Mouse (Mus musculus) adrenal gland, postnatal 25 days (tissue): Measurements from ENCODE around the gene Bcl11b. TPM values are rescaled to one million over a fixed set of nuclear protein-coding genes. Genes with fewer than 3 reads are reported as not detected.
A peak's percentile ranks its signal among the peaks of the same experiment; 100 is the strongest.

ENCODE experiments used
- DNase-seq: peaks from one replicate; pipeline ENCODE4 v3.0.0; 2021; ENCODE audit warnings: mixed read lengths
- total RNA-seq: library from RNA; stranded (reverse); gene quantifications from 2 replicates; pipeline ENCODE4 v1.2.3, GENCODE M21; 2021

Gene Bcl11b
- total RNA-seq, 1 experiment from 2014 or later, result 0.18 TPM

DNA sequence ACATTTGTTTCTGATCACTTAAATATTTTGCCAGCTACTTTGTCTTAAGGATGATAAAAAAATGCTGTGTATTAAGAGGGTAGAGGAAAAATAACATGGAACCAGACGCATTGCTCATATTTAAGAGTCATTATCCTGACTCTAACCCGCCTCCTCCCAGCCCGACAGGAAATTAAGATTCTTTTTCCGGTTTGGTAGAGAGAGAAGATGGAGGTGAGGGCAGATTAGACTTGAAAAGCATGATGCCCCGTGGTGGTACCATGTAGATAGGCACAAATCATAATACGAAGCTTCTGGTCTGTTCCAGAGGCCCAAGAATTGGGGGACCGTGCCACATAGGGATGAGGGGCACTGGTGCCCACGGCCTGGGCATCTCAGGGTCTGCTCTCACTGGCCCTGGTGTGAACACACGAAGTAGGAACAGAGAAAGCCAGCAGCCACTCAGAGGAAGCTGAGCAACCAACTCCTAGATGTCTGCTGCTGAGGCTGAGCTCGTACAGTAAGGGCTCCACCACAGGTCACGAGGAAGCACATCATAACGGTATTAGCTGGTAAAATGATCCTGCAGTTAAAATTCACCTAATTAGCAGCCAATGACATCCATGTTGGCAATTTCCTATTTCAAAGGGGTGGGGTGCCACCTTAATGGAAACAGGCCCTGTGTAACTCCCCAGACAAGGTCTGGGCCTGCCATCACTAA lies 32.2 kb downstream of the Bcl11b start:
- no peak for DNase-seq

DNA sequence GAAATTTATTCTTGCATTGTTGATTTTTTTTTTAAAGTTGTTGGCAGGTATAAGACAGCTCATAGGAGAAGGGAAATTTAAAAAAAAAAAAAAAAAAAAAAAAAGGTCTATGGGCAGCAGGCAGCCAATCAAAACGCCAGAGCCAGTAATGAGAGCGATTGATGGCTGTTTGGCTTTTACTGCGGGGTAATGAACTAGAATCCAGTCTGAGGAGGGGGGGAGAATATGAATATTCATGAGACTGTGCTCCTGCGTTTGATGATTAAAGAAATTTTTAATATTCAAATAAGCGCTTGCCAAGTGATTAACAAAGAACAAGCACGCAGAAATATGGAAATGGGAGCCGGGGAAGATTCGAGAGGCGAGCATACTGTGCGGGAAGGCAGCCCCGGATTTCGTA lies 32.8 kb downstream of the Bcl11b start:
- DNase-seq, result no peak

DNA sequence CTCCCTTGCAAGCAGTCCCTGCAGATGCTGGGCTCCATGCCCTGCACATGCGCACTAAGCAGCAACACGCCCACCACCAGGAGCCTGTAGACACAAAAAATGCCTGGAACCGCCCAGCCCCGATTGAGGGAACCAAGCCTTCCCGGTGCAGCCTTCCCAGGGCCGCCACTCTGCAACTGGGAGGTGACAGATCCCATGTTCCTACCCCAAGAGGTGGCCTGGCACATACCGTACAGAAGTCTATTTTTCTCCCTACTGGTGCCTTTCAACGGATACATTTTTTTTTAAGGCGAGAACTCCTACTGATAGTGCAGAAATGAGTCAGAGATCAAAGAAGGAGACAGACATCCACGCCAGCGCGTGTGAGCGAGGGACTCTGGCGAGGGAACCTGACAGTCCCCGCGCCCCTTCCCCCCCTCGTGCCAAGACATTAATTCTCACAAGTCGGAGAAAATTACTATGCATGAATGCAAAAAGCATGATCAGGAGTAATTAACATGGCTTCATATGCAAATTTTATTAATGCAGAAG lies 33.5 kb downstream of the Bcl11b start:
- DNase-seq, result no peak

DNA sequence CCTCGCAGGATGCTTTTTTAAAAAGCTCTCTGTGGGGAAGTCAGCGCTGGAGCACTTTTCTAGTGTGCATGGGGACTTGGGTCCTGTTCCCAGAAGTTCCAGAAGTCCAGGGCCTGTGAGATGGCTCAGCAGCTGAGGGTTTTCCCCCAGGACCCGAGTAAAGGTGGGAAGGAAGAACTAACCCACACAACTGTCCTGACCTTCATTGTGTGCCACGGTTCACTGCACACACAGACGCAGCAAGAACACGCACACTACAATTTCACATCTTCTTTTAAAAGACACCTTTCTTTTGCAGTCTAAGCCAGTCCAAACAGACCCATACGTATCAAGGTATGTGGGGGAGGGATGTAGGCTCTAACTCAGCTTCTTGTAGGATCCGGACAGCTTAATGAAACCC lies 34.3 kb downstream of the Bcl11b start:
- DNase-seq, result no peak

DNA sequence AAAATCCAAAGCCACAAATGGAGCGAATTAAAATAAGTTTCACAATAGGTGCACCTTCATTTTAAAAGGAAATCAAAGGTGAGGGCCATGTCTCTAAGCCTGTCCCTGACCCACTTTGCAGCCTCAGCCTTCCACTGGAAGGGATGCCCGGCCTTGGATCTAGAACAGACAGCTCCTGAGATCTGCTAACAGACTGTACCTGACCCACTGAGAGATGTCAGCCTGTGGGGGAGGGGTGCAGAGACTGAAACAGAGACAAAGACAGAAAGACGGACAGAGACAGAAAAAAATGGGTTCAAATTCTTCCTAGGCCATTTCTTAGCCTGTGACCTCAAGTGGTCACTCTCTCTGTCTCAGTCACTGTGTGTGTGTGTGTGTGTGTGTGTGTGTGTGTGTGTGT lies 35.1 kb downstream of the Bcl11b start:
- no peak for DNase-seq

DNA sequence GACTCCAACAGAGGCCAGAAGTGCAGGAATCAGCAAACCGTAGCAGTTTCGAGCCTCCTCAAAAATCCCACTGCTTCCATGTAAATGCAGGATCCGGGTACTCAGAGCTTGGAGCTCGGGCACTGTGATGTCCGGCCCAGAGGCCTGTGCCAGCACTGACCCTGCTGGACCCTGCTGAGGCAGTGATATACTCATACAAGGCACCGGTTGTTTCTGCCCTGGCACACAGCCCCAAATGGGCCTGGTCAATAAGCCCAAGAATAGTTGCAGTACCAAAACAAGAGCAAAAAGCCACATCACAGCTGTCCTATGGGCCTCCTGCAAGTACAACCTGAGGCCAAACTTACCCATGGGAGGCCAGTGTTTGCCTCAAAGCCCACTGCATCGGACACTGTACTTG lies 36.4 kb downstream of the Bcl11b start:
- no peak for DNase-seq

DNA sequence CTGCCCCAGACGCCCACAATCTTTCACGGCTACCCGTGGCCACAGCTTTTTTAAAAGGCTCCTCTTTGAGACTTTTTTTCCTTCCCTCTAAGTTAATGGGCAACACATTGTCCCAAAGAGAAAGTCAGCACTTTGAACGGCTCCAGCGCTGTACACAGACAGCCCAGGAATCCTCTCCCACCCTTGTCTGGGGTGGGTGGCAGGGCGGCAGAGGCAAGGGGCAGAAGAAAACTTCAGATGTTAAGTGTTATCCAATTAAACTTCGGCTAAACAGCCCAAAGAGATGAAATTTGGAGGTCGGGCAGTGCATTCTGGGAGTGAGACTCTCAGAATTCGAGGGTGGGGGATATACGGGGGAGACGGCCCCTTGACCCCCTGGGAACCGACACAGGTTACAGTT lies 38.3 kb downstream of the Bcl11b start:
- DNase-seq, result no peak

DNA sequence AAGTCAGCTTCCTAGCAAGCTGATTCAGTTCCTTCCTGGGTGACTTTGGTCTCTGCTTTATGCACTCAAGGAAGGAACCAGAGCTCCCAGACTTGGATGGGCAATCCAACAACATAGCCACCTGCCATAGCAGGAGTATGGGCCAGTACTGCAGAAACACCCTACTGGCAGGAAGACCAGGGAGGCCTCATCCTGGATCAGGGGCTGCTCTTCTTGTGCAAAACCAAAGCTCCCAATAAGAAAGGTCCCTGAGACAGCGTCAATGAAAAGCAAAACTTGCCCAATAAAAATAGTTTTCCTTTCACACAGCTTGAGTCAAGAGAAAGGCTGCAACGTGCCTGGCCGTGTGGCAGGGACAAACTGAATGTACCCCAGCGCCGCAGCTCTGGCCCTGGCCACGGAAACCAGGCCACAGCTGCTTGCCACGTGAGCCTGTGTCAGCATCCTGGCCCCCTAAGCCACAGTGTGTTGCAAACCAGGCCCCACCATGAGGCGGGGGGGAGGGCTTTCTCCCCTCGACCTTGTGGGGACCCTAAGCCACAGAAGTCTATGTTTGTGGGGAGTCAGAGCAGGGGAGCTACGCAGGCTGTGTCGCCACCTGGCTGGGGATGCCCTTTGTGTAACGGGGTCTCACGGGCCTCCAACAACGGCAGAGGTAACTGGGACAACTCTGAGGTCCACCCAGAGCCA lies 38.9 kb downstream of the Bcl11b start:
- no peak for DNase-seq

DNA sequence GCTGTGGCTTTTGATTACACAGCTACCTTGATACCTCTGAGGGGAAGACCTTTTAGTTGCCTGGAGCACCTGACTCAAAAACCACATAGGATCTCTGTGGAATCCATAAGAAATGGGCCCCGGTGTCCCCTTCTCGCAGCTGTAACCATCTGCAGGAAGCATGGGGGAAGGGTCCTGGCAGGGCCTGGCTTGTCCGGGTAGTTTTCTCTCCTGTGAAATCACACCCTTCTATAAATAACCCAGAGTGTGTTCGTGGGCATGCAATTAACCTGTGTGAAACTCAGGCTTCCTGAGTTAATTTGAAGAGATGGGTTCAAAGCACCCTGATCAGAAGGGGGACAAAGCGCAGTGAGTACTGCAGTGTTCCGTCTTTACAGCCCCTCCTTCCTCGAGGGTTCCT lies 40.5 kb downstream of the Bcl11b start:
- DNase-seq, result no peak

DNA sequence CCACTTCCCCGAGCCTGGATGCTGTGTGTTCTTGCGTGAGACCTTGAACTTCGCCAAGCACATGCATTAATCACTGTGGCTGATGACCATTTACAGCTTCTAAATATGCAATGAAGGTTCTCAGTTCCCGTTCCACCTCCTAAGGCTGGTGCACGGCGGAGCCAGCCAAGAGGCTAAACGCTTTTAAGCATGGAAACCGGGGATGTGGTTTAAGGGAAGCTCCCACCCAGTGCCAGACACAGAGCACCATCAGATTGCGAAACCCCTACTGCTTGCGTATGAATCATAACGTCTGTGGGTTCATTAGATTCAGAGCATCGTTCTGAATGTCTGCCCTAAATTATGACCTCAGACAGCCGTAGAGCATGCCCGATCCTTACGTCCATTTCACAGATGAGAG lies 41.6 kb downstream of the Bcl11b start:
- peak; percentile 13 for DNase-seq

DNA sequence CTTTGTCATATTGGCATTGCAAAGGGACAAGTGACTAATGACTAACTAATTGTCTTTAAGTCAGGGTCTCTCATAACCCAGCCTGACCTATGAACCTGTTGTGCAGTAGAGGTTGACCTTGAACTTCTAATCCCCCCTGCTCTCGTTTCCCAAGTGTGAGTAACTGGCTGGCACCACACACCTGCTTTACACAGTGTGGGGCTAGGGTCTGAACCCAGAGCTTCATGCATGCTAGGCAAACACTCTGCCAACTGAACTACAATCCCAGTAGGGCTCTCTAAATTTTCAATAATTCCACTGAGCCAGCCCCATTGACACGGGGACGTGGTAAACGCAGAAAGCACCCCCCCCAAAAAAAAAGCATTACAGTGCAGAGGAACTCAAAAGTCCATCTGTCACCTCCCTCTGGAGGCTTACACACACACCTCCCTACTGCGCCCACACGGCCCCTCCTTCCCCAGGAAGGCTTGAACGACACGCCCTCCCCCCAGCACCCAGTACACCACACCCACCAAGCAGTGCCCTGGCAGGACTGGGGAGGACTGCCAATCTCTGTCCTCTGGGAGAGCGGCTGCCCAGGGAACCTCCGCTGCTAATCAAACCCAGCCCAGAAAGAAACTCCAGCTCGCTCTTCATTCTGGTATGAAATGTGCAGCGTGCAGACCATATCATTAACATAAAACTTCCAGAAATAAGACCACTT lies 42.5 kb downstream of the Bcl11b start:
- DNase-seq, result peak; percentile 69

DNA sequence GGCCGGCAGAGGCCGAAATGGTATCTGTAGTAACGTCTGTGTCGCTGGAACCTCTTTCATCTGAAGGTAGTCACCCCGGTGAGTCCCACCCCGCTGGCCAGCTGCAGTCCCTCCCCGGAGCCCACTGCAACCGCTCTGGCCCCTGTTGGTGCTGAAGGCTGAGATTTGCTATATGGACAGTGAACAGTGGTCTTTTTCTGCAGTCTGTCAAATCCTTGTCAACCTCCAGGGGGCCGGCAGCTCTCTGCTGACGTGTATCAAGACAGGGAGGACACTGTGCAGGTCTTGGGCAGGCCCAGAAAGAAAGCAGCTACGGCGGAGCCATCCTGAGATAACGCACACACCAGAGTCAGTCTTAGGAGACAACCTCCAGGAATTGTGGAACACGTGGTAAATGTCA lies 43.0 kb downstream of the Bcl11b start:
- no peak for DNase-seq

DNA sequence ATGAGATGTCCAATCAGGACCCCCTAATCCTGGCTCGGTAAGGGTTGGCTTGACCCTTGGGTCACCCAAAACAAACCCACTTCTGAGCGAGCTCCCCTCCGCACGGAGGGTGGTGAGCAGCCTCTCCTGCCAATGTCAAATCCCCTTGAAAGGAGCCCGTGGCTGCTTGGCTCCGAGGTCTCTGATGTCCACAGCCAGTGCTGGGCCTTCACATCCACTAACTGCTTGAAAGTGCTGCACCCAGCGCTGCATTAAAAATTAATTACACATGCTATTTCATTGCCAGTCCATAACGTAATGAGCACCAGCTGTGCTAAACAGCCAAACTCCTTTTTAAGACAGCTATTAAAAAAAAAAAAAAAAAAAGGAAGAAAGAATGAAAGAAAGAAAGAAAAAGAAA lies 43.5 kb downstream of the Bcl11b start:
- no peak for DNase-seq

DNA sequence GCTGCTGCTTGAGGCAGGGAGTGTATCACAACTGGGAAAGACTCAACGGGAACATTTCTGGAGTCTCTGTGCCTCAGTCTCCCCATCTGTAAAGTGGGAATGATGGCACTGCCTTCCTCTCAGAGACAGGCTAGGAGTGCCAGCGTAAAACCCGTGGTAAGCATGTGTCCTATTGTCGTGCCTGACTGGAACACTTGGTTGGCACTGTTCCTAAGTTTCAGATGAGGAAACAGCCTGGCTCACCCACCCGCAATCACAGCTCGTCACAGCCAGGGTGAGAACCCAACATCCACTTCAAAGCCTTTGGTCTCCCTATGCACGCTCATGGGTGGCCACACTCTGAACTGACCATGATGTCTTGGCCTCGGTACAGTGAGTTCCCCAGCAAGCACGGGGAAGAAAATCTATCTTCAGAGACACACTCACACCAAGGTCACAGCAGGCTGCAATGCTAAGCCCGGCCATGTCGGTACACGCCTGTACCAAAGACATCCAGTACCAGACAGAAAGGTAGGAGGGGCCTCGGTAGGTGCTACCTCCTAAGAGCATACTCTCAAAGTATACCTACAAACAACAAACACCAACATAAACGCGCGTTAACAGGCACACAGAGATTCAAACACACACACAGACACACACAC lies 50.2 kb downstream of the Bcl11b start:
- no peak for DNase-seq

DNA sequence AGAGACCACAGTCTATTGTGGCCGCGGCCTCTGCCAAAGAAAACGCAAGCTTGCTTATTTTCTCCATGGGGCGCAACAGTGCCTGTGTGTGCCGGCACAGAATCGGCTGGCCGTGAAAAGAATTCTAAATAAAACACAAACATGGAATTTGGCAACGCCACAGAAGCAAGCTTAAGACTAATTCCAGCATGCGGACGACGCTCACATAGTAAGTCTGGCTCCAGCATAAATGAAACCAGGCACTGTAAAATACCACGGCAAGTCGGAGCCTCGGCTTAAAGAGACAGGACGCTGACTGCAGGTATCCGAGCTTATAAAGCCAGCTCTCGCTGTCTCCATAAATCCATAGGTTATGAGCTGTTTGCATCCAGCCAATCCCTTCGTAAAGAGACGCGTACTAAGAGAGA lies 51.1 kb downstream of the Bcl11b start:
- no peak for DNase-seq

DNA sequence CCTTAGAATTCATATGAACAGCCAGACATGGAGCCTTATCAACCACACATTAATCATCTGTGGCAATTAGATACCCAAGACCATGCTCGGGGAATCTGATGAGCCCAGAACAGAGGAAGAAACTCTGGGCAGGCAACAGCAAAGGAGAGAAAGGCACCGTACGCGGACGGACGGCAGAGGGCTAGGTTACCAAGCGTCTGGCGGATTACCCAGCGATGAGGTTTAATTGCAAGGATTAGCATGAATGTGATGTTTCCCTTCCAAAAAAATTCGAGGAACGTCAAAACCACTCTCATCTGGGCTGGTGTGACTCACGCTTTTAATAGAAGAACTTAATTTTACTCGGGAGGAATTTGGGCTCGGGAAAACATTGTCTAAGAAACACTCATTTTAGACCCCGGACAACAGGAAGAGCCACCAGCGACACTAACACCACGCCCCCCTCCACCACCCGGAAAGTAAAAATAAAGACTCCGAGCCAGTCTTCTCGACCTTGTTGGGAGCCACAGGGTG lies 52.7 kb downstream of the Bcl11b start:
- DNase-seq, result no peak

DNA sequence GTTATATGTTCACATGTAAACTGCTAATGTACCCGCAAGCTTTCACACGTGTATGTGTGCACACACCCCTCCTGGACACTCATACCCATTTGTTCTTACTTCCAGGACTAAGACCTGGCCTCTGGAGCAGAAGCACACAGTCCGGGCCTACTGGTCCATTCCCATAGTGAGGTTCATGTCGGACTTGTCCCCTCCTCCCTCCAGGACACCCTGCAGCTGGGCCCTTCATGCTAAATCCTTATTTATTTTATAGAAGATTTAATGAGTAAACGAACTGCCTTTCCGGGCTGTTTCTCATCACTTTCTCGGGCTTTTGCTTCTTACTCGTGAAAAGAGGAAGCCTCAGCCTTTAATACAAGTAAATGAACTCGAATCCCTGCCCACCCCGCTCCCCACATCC lies 54.0 kb downstream of the Bcl11b start:
- DNase-seq, result no peak

DNA sequence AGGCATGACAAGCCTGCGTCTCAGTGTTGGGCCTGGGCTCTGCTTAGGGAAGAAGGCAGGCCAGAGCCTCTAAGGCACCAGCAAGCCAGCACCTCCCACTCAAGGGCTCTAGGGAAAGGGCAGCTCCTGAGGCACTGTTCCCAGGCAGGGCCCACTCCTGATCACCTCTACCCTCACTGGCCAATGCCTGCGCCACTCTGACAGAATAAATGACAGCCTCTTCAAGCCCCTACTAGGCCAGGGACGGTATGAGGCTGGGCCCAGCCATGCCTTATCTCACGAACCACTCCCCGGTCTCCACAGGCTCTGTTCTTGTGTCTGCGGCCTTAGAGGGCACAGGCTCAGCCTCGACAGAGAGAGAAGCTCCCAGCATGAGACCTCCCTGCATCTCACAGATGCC lies 61.3 kb downstream of the Bcl11b start:
- no peak for DNase-seq

DNA sequence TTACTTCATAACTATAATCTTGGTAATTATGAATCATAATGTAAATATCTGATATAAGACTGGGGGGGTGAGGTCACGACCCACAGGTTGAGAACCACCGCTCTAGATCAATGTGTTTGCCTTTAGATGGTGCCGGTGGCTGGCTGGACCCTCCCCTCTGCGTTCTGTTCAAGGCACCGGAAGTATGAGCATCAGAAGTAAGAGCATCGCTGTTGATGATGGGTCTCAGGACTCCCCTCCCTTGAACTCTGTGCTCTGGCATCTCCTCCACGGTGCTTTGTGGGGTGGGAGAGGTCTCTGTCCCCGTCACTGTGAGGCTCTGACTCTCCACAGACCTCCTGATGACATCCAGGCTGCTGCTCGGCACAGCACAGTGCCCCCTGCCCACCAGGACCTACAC lies 62.6 kb downstream of the Bcl11b start:
- no peak for DNase-seq

DNA sequence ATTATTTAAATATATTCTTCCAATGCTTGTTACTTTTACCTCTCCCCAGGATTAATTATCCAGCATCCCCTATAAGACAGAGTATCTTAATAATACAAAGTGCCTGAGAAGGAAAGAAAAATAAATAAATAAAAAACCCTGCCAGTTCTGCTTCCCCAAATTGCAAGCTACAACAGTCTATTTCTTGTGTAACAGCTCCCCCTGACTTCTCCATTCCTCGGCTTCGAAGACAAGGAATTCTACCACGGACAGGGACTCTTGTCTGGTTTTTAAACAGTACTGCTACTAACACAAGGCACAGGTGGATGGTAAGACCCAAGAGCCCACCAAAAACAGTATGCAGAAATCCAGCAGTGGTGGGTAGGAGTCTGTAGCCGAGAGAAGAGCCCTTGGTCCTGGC lies 64.2 kb downstream of the Bcl11b start:
- no peak for DNase-seq

DNA sequence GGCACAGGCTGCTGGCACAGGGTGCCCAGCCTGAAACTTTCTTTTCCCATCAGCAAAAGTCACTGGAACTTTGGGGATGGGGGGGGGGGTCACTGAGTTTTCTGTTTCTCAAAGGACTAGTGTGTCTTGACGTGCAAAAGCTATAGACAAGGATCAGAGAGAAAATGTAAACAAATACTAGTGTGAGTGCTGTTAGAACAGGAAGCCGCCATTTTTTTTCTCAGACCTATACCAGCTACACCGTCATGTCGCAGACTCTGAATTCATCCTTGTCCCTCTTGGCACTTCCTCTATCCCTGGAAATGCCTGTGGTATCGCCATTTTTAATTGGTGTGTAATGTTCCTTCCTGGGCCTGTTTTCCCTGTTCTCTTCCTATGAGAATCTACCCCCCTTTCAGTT lies 66.4 kb downstream of the Bcl11b start:
- no peak for DNase-seq

DNA sequence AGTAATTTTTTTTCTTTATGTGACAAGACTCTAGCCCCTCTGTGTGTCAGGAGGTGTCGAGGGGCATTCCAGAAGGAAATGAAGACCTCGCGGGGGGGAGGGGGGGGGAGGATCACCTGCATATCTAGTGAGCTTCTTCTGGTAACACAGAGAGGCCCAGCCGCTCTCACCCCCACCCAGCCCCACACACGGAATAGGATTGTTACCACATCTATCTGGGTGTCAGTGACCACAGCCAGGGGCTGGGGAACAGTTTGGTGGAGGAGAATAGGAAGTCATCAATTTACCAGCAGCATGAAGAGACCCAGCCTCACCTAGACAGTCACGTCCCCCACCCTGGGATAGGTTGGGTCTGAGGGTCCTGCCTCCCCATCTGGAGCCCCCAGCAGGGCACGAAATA lies 67.0 kb downstream of the Bcl11b start:
- no peak for DNase-seq
